Mouse (Mus musculus): Measurements from ENCODE around the gene Tmem135. TPM values are rescaled to one million over a fixed set of nuclear protein-coding genes. Genes with fewer than 3 reads are reported as not detected.

Gene Tmem135
- polyA plus RNA-seq, 1 experiment from 2014 or later: 21.7 TPM

- 64% methylated on average over 1 of the region's 1 CpGs for WGBS
These were observed 8.6 kb downstream of the Tmem135 start for GRCm38 (mm10) chr7:89395399-89395798.

DNA sequence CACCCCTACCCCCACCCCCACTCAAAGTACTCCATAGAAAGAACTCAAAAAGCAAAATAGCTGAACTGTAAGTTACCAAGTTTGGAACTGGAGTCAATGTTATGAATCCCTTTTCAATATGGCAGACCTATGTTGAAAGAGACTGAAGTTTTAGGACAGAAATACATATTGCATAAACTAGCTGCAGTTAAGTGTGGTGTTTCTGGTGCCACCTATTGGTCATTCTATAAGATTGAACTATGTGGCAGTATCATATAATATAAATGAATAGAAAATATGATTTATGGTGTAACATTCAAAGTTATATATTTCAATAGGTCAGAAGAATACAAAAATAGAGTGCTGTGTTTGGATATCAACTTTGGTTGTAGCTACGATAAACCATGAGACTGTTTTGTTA lies 11.2 kb downstream of the Tmem135 start:
- Histone ChIP-seq H3K4me3 (ENCODE audit: low read depth, low read length) (no peak overlapping the region), H3K36me3 (ENCODE audit: insufficient read depth, low read length) (no peaks in the 10 kb centered on the region), H3K4me2 (replicated peaks; ENCODE audit: low read depth, low read length) (no peak overlapping the region), H3K27ac (ENCODE audit: low read length) (no peak overlapping the region), H3K9me3 (ENCODE audit: low read length) (no peaks in the 10 kb centered on the region), H3K27me3 (replicated peaks; ENCODE audit: insufficient read depth, low read length) (no peaks in the 10 kb centered on the region), H3K4me1 (ENCODE audit: insufficient read depth, low read depth, low read length) (0 out of 2 replicates have a peak, but pooled peaks cover 3% of the 10 kb centered on the region), H3K9ac (replicated peaks; ENCODE audit: low read depth) (no peak overlapping the region)
- 100% methylated on average over 1 of the region's 1 CpGs for WGBS
- DNase-seq (ENCODE audit: low spot score) (peak; percentile 48), ATAC-seq (no peak)
- TF ChIP-seq EP300 (IDR thresholded peaks at IDR 0.05): no peak
- peak; percentile 46 for TF ChIP-seq CTCF (IDR thresholded peaks at IDR 0.05)

More at GRCm38 (mm10) chr7:89395399-89395798, 8.6 kb downstream of the Tmem135 start:
- no peak overlapping the region for H3K9ac ChIP-seq (replicated peaks; ENCODE audit: low read depth)
- H3K27ac ChIP-seq (ENCODE audit: low read length): no peak overlapping the region
- no peak overlapping the region for H3K4me3 ChIP-seq (ENCODE audit: low read depth, low read length)
- ATAC-seq: no peak
- no peaks in the 10 kb centered on the region for H3K9me3 ChIP-seq (ENCODE audit: low read length)
- no peaks in the 10 kb centered on the region for H3K36me3 ChIP-seq (ENCODE audit: insufficient read depth, low read length)
- H3K4me2 ChIP-seq (replicated peaks; ENCODE audit: low read depth, low read length): no peak overlapping the region
- H3K4me1 ChIP-seq (ENCODE audit: insufficient read depth, low read depth, low read length): no peaks in the 10 kb centered on the region
- no peaks in the 10 kb centered on the region for H3K27me3 ChIP-seq (replicated peaks; ENCODE audit: insufficient read depth, low read length)
- TF ChIP-seq EP300 (IDR thresholded peaks at IDR 0.05): no peak
- TF ChIP-seq CTCF (IDR thresholded peaks at IDR 0.05): no peak
- no peak for DNase-seq (ENCODE audit: low spot score)

GRCm38 (mm10) chr7:89392388-89392787 lies 11.6 kb downstream of the Tmem135 start:
- Histone ChIP-seq H3K4me3 (ENCODE audit: low read depth, low read length) (no peak overlapping the region), H3K36me3 (ENCODE audit: insufficient read depth, low read length) (no peaks in the 10 kb centered on the region), H3K9ac (replicated peaks; ENCODE audit: low read depth) (no peak overlapping the region), H3K4me2 (replicated peaks; ENCODE audit: low read depth, low read length) (no peak overlapping the region), H3K27ac (ENCODE audit: low read length) (no peak overlapping the region), H3K27me3 (replicated peaks; ENCODE audit: insufficient read depth, low read length) (no peaks in the 10 kb centered on the region), H3K9me3 (ENCODE audit: low read length) (no peaks in the 10 kb centered on the region), H3K4me1 (ENCODE audit: insufficient read depth, low read depth, low read length) (0 out of 2 replicates have a peak, but pooled peaks cover 3% of the 10 kb centered on the region)
- DNase-seq (ENCODE audit: low spot score) (no peak), ATAC-seq (no peak)
- TF ChIP-seq EP300 (IDR thresholded peaks at IDR 0.05) (no peak), CTCF (IDR thresholded peaks at IDR 0.05) (no peak)
- 65% methylated on average over 4 of the region's 4 CpGs for WGBS

DNA sequence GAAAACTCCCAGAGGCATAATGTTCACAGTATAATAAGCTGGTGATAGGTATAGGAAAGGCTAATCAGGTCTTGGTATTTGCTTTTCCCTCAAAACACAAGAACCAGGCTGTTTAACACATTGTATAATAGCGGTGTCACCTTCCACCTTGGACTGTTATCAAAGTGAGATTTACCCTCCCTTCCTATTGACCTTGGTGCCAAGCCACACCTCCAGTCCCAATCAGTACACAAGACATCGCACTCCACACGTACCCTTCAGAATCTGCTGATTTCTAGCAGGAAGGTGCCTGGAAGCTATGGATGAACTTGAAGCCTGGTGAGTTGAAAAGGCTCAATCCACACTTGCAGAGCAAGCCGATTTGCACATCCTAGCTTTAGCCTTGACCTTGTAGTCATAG lies 12.2 kb downstream of the Tmem135 start:
- ATAC-seq (no peak), DNase-seq (ENCODE audit: low spot score) (no peak)
- H3K9me3 ChIP-seq (ENCODE audit: low read length): no peaks in the 10 kb centered on the region

GRCm38 (mm10) chr7:89391281-89391680 lies 12.7 kb downstream of the Tmem135 start:
- no peak overlapping the region for H3K4me3 ChIP-seq (ENCODE audit: low read depth, low read length)
- H3K9ac ChIP-seq (replicated peaks; ENCODE audit: low read depth): no peak overlapping the region
- DNase-seq (ENCODE audit: low spot score) (no peak), ATAC-seq (no peak)
- 0 out of 2 replicates have a peak, but pooled peaks cover 3% of the 10 kb centered on the region for H3K4me1 ChIP-seq (ENCODE audit: insufficient read depth, low read depth, low read length)
- TF ChIP-seq CTCF (IDR thresholded peaks at IDR 0.05) (no peak), EP300 (IDR thresholded peaks at IDR 0.05) (no peak)
- no peaks in the 10 kb centered on the region for H3K36me3 ChIP-seq (ENCODE audit: insufficient read depth, low read length)
- H3K27me3 ChIP-seq (replicated peaks; ENCODE audit: insufficient read depth, low read length): no peaks in the 10 kb centered on the region
- 86% methylated on average over 3 of the region's 3 CpGs for WGBS
- H3K9me3 ChIP-seq (ENCODE audit: low read length): no peaks in the 10 kb centered on the region
- H3K27ac ChIP-seq (ENCODE audit: low read length): no peak overlapping the region
- H3K4me2 ChIP-seq (replicated peaks; ENCODE audit: low read depth, low read length): no peak overlapping the region

More for the DNA sequence above, 12.2 kb downstream of the Tmem135 start:
- 55% methylated on average over 4 of the region's 4 CpGs for whole genome bisulfite sequencing
- Histone ChIP-seq H3K27me3 (replicated peaks; ENCODE audit: insufficient read depth, low read length) (no peaks in the 10 kb centered on the region), H3K27ac (ENCODE audit: low read length) (no peak overlapping the region), H3K9ac (replicated peaks; ENCODE audit: low read depth) (no peak overlapping the region), H3K4me1 (ENCODE audit: insufficient read depth, low read depth, low read length) (0 out of 2 replicates have a peak, but pooled peaks cover 3% of the 10 kb centered on the region), H3K4me2 (replicated peaks; ENCODE audit: low read depth, low read length) (no peak overlapping the region), H3K4me3 (ENCODE audit: low read depth, low read length) (no peak overlapping the region), H3K36me3 (ENCODE audit: insufficient read depth, low read length) (no peaks in the 10 kb centered on the region)
- no peak for TF ChIP-seq CTCF (IDR thresholded peaks at IDR 0.05)
- TF ChIP-seq EP300 (IDR thresholded peaks at IDR 0.05): no peak

DNA sequence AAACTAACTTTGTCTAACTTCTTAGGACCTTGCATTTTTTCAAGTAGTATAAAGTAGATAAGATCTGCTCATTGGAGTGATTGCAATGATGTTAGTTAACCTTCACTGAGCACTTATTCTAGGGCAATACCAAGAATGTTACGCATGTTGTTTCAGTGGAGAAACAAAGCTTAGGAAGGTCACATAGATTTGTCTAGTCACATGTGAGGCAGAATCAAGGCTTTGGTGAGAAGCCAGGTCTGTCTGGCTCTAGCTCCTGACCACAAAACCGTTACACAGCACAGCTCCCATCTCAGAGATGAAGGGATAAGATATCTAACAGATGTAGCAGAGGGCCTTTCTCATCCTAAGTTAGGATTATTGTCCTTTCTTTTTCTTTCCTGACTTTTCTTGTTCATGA lies 13.4 kb downstream of the Tmem135 start:
- Histone ChIP-seq H3K36me3 (ENCODE audit: insufficient read depth, low read length) (no peaks in the 10 kb centered on the region), H3K4me3 (ENCODE audit: low read depth, low read length) (no peak overlapping the region), H3K27me3 (replicated peaks; ENCODE audit: insufficient read depth, low read length) (no peaks in the 10 kb centered on the region), H3K4me1 (ENCODE audit: insufficient read depth, low read depth, low read length) (0 out of 2 replicates have a peak, but pooled peaks cover 3% of the 10 kb centered on the region), H3K9me3 (ENCODE audit: low read length) (no peaks in the 10 kb centered on the region), H3K4me2 (replicated peaks; ENCODE audit: low read depth, low read length) (no peak overlapping the region), H3K9ac (replicated peaks; ENCODE audit: low read depth) (no peak overlapping the region), H3K27ac (ENCODE audit: low read length) (no peak overlapping the region)
- no peak for TF ChIP-seq EP300 (IDR thresholded peaks at IDR 0.05)
- TF ChIP-seq CTCF (IDR thresholded peaks at IDR 0.05): no peak
- ATAC-seq (no peak), DNase-seq (ENCODE audit: low spot score) (no peak)
- WGBS: 51% methylated on average over 2 of the region's 2 CpGs

DNA sequence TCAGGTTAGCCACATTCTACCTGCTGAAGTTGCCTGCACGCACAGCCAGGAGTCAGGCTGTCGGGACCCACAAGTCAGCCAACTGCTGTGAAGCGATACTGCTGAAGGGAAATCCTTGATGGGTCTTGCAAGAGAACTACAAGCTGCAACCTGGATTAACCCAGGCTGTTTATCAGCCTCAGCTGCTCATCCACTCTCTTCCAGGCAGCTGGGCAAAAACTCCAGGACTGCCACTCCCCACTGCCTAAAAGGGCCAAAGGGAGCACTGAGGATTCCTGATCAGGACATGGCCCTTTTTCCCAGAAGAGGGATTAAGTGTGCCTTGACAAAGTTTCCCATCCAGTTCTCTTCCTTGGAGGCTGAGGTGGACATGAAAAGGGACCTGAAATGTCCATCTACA lies 15.0 kb downstream of the Tmem135 start:
- no peak for TF ChIP-seq CTCF (IDR thresholded peaks at IDR 0.05)
- no peak for TF ChIP-seq EP300 (IDR thresholded peaks at IDR 0.05)
- Histone ChIP-seq H3K27me3 (replicated peaks; ENCODE audit: insufficient read depth, low read length) (no peaks in the 10 kb centered on the region), H3K4me2 (replicated peaks; ENCODE audit: low read depth, low read length) (no peak overlapping the region), H3K4me3 (ENCODE audit: low read depth, low read length) (no peak overlapping the region), H3K9ac (replicated peaks; ENCODE audit: low read depth) (no peak overlapping the region), H3K9me3 (ENCODE audit: low read length) (no peaks in the 10 kb centered on the region), H3K36me3 (ENCODE audit: insufficient read depth, low read length) (no peaks in the 10 kb centered on the region), H3K4me1 (ENCODE audit: insufficient read depth, low read depth, low read length) (0 out of 2 replicates have a peak, but pooled peaks cover 3% of the 10 kb centered on the region), H3K27ac (ENCODE audit: low read length) (no peak overlapping the region)
- no peak for DNase-seq (ENCODE audit: low spot score)
- ATAC-seq: no peak
- WGBS: 58% methylated on average over 3 of the region's 3 CpGs
